Mouse (Mus musculus) hindbrain, embryonic 13.5 days (tissue): ENCODE measurements at regions not wholly inside any gene's neighbourhood (a gene's known extent, or its start where the extent isn't known, plus 50 kb on each side); places are given as distances from the start of the nearest gene placed in this dataset.

Experiments
- ATAC-seq: fragments of 200-750 bp; cut with Nextera tagmentation; 2 replicates; pipeline ENCODE4 v1.8.0; 2017; ENCODE audit warnings: moderate TSS enrichment; ENCODE audit not compliant: low FRiP score
- H3K27ac ChIP-seq: fragments of 300-500 bp; sonication (generic); 2 replicates; pipeline ENCODE4 v1.5.1; 2015; ENCODE audit warnings: inconsistent platforms, mild to moderate bottlenecking, moderate library complexity
- H3K27me3 ChIP-seq: fragments of 300-500 bp; sonication (generic); 2 replicates; pipeline ENCODE4 v1.6.1; 2015; ENCODE audit warnings: mild to moderate bottlenecking, inconsistent platforms
- H3K36me3 ChIP-seq: fragments of 300-500 bp; sonication (generic); 2 replicates; pipeline ENCODE4 v1.6.1; 2015; ENCODE audit warnings: mild to moderate bottlenecking, inconsistent platforms
- H3K4me1 ChIP-seq: fragments of 300-500 bp; sonication (generic); replicated peaks from 2 replicates; pipeline ENCODE4 v1.6.1; 2015; ENCODE audit warnings: inconsistent platforms
- H3K4me2 ChIP-seq: fragments of 300-500 bp; sonication (generic); 2 replicates; pipeline ENCODE4 v1.6.1; 2015; ENCODE audit warnings: inconsistent platforms, mild to moderate bottlenecking, moderate library complexity
- H3K4me3 ChIP-seq: fragments of 300-500 bp; sonication (generic); 2 replicates; pipeline ENCODE4 v1.5.1; 2015; ENCODE audit warnings: mild to moderate bottlenecking, inconsistent platforms
- H3K9ac ChIP-seq: fragments of 300-500 bp; sonication (generic); 2 replicates; pipeline ENCODE4 v1.6.1; 2015; ENCODE audit warnings: mild to moderate bottlenecking, inconsistent platforms
- H3K9me3 ChIP-seq: fragments of 300-500 bp; sonication (generic); 2 replicates; pipeline ENCODE4 v1.6.1; 2016; ENCODE audit warnings: inconsistent platforms
- WGBS: fragments of 180-500 bp; shearing (Covaris S2); methylation state at CpG from one replicate; pipeline ENCODE4 v1.1.7; 2015; 5-methylcytosine and 5-hydroxymethylcytosine counted together

- WGBS = 89% methylated on average over 5 of the region's 5 CpGs
- no peak for ATAC-seq
- H3K4me2 ChIP-seq = no peak overlapping the region
- no peak overlapping the region for H3K9ac ChIP-seq
- H3K4me1 ChIP-seq = no peaks in the 10 kb centered on the region
- H3K27ac ChIP-seq = no peak overlapping the region
- H3K36me3 ChIP-seq = no peaks in the 10 kb centered on the region
- no peaks in the 10 kb centered on the region for H3K27me3 ChIP-seq
- no peak overlapping the region for H3K4me3 ChIP-seq
- no peaks in the 10 kb centered on the region for H3K9me3 ChIP-seq
These were observed 240.3 kb downstream of the Pik3r1 start for GRCm38 (mm10) chr13:101527691-101528090.

- ATAC-seq = no peak
- WGBS = 94% methylated on average over 3 of the region's 3 CpGs
These were observed 243.2 kb downstream of the Pik3r1 start for GRCm38 (mm10) chr13:101524781-101525180.

GRCm38 (mm10) chr13:101524223-101524622, 243.8 kb downstream of the Pik3r1 start:
- H3K9me3 ChIP-seq = no peaks in the 10 kb centered on the region
- H3K4me2 ChIP-seq = no peak overlapping the region
- no peaks in the 10 kb centered on the region for H3K36me3 ChIP-seq
- ATAC-seq = no peak
- no peak overlapping the region for H3K27ac ChIP-seq
- H3K4me3 ChIP-seq = no peak overlapping the region
- H3K4me1 ChIP-seq = no peaks in the 10 kb centered on the region
- 91% methylated on average over 3 of the region's 3 CpGs for WGBS
- no peaks in the 10 kb centered on the region for H3K27me3 ChIP-seq
- H3K9ac ChIP-seq = no peak overlapping the region

More at GRCm38 (mm10) chr13:101524781-101525180, 243.2 kb downstream of the Pik3r1 start:
- Histone ChIP-seq H3K27me3 (no peaks in the 10 kb centered on the region), H3K4me2 (no peak overlapping the region), H3K9ac (no peak overlapping the region), H3K4me3 (no peak overlapping the region), H3K9me3 (no peaks in the 10 kb centered on the region), H3K27ac (no peak overlapping the region), H3K4me1 (no peaks in the 10 kb centered on the region), H3K36me3 (no peaks in the 10 kb centered on the region)

- H3K9ac ChIP-seq = no peak overlapping the region
- no peaks in the 10 kb centered on the region for H3K36me3 ChIP-seq
- ATAC-seq = no peak
- no peak overlapping the region for H3K27ac ChIP-seq
- H3K27me3 ChIP-seq = no peaks in the 10 kb centered on the region
- H3K4me3 ChIP-seq = no peak overlapping the region
- WGBS = 94% methylated on average over 3 of the region's 3 CpGs
- H3K9me3 ChIP-seq = no peaks in the 10 kb centered on the region
- H3K4me2 ChIP-seq = no peak overlapping the region
- H3K4me1 ChIP-seq = no peaks in the 10 kb centered on the region
These were observed 244.5 kb downstream of the Pik3r1 start for GRCm38 (mm10) chr13:101523492-101523891.

GRCm38 (mm10) chr13:101522597-101522996, 245.4 kb downstream of the Pik3r1 start:
- H3K9ac ChIP-seq = no peak overlapping the region
- no peak overlapping the region for H3K4me2 ChIP-seq
- no peaks in the 10 kb centered on the region for H3K9me3 ChIP-seq
- H3K4me3 ChIP-seq = no peak overlapping the region
- H3K27ac ChIP-seq = no peak overlapping the region
- H3K27me3 ChIP-seq = no peaks in the 10 kb centered on the region
- ATAC-seq = no peak
- 94% methylated on average over 2 of the region's 2 CpGs for WGBS
- no peaks in the 10 kb centered on the region for H3K36me3 ChIP-seq
- H3K4me1 ChIP-seq = no peaks in the 10 kb centered on the region

- no peaks in the 10 kb centered on the region; the same call in 1 of the 2 replicates for H3K4me1 ChIP-seq
- no peak overlapping the region for H3K27ac ChIP-seq
- no peaks in the 10 kb centered on the region for H3K36me3 ChIP-seq
- H3K4me3 ChIP-seq = no peak overlapping the region
- ATAC-seq = no peak
- H3K9me3 ChIP-seq = peaks cover 6% of the 10 kb centered on the region; the same call in 1 of the 2 replicates
- 81% methylated on average over 3 of the region's 3 CpGs for WGBS
- H3K9ac ChIP-seq = no peak overlapping the region
- H3K4me2 ChIP-seq = no peak overlapping the region
- no peaks in the 10 kb centered on the region for H3K27me3 ChIP-seq
These were observed 254.7 kb downstream of the Pik3r1 start for GRCm38 (mm10) chr13:101513354-101513753.

GRCm38 (mm10) chr13:101509946-101510345, 258.1 kb downstream of the Pik3r1 start:
- Histone ChIP-seq H3K9ac (no peak overlapping the region), H3K36me3 (no peaks in the 10 kb centered on the region), H3K27ac (no peak overlapping the region), H3K4me3 (no peak overlapping the region), H3K9me3 (no peaks in the 10 kb centered on the region), H3K27me3 (no peaks in the 10 kb centered on the region), H3K4me1 (no peaks in the 10 kb centered on the region; the same call in 1 of the 2 replicates), H3K4me2 (no peak overlapping the region)
- WGBS = 43% methylated on average over 1 of the region's 1 CpGs
- ATAC-seq = no peak

GRCm38 (mm10) chr13:101508331-101508730, 259.7 kb downstream of the Pik3r1 start:
- Histone ChIP-seq H3K9me3 (no peaks in the 10 kb centered on the region), H3K4me1 (no peaks in the 10 kb centered on the region; the same call in 1 of the 2 replicates), H3K27me3 (no peaks in the 10 kb centered on the region), H3K9ac (no peak overlapping the region), H3K4me2 (no peak overlapping the region), H3K36me3 (no peaks in the 10 kb centered on the region), H3K4me3 (no peak overlapping the region), H3K27ac (no peak overlapping the region)
- ATAC-seq = no peak

- Histone ChIP-seq H3K4me1 (no peaks in the 10 kb centered on the region; the same call in 1 of the 2 replicates), H3K36me3 (no peaks in the 10 kb centered on the region), H3K9ac (no peak overlapping the region), H3K4me3 (no peak overlapping the region), H3K4me2 (no peak overlapping the region), H3K9me3 (no peaks in the 10 kb centered on the region), H3K27me3 (no peaks in the 10 kb centered on the region), H3K27ac (no peak overlapping the region)
- ATAC-seq = no peak
These were observed 261.3 kb downstream of the Pik3r1 start for GRCm38 (mm10) chr13:101506696-101507095.

- 88% methylated on average over 1 of the region's 1 CpGs for WGBS
- Histone ChIP-seq H3K27me3 (no peaks in the 10 kb centered on the region), H3K36me3 (no peaks in the 10 kb centered on the region), H3K4me3 (no peak overlapping the region), H3K27ac (no peak overlapping the region), H3K4me1 (no peaks in the 10 kb centered on the region; the same call in 1 of the 2 replicates), H3K4me2 (no peak overlapping the region), H3K9ac (no peak overlapping the region), H3K9me3 (no peaks in the 10 kb centered on the region)
- ATAC-seq = no peak
These were observed 263.0 kb downstream of the Pik3r1 start for GRCm38 (mm10) chr13:101505054-101505453.

- H3K4me1 ChIP-seq = no peaks in the 10 kb centered on the region
- H3K4me2 ChIP-seq = no peak overlapping the region
- no peak overlapping the region for H3K27ac ChIP-seq
- H3K9ac ChIP-seq = no peak overlapping the region
- H3K27me3 ChIP-seq = no peaks in the 10 kb centered on the region
- H3K9me3 ChIP-seq = no peaks in the 10 kb centered on the region
- ATAC-seq = no peak
- 77% methylated on average over 5 of the region's 5 CpGs for WGBS
- H3K4me3 ChIP-seq = no peak overlapping the region
- no peaks in the 10 kb centered on the region for H3K36me3 ChIP-seq
These were observed 263.8 kb downstream of the Pik3r1 start for GRCm38 (mm10) chr13:101504241-101504640.

- H3K4me3 ChIP-seq = no peak overlapping the region
These were observed 266.2 kb downstream of the Pik3r1 start for GRCm38 (mm10) chr13:101501845-101502284.

GRCm38 (mm10) chr13:101501061-101501460, 267.0 kb downstream of the Pik3r1 start:
- Histone ChIP-seq H3K27ac (no peak overlapping the region), H3K36me3 (no peaks in the 10 kb centered on the region), H3K4me3 (no peak overlapping the region), H3K4me2 (no peak overlapping the region), H3K9ac (no peak overlapping the region), H3K4me1 (no peaks in the 10 kb centered on the region), H3K9me3 (no peaks in the 10 kb centered on the region), H3K27me3 (no peaks in the 10 kb centered on the region)
- no peak for ATAC-seq
- WGBS = 96% methylated on average over 3 of the region's 3 CpGs

More at GRCm38 (mm10) chr13:101501845-101502284, 266.2 kb downstream of the Pik3r1 start:
- Histone ChIP-seq H3K9me3 (no peaks in the 10 kb centered on the region), H3K4me2 (no peak overlapping the region), H3K27me3 (no peaks in the 10 kb centered on the region), H3K4me1 (no peaks in the 10 kb centered on the region), H3K9ac (no peak overlapping the region), H3K36me3 (no peaks in the 10 kb centered on the region), H3K27ac (no peak overlapping the region)
- 79% methylated on average over 5 of the region's 5 CpGs for whole genome bisulfite sequencing
- ATAC-seq = no peak
